Mouse (Mus musculus) layer of hippocampus, postnatal 36 days (tissue): ENCODE measurements around the gene Rps21. TPM values are rescaled to one million over a fixed set of nuclear protein-coding genes. Genes with fewer than 3 reads are reported as not detected.
A peak's percentile ranks its signal among the peaks of the same experiment; 100 is the strongest.

ENCODE experiments used
- DNase-seq, 2 experiments: peaks; one replicate each; pipeline ENCODE4 v3.0.0; 2022
- microRNA-seq, 2 experiments: library from miRNA; unstranded; fragments of <30 nt; microRNA quantifications; one replicate each; pipeline ENCODE4 v1.2.0; 2021
- total RNA-seq, 2 experiments: library from RNA; stranded (reverse); gene quantifications; 2 replicates each; pipeline ENCODE4 v1.2.3; 2021

The Rps21 gene
- total RNA-seq, 2 experiments from 2014 or later: 665 to 743 TPM

GRCm38 (mm10) chr2:180291566-180291965 lies 34.4 kb downstream of the Rps21 start:
- no peak for DNase-seq

- no peak for DNase-seq
These were observed 34.8 kb downstream of the Rps21 start for GRCm38 (mm10) chr2:180292026-180292425.

- DNase-seq: no peak
These were observed 35.7 kb downstream of the Rps21 start for GRCm38 (mm10) chr2:180292906-180293305.

- DNase-seq: no peak
These were observed 43.1 kb downstream of the Rps21 start for GRCm38 (mm10) chr2:180300252-180300651.

- DNase-seq: no peak
These were observed 43.6 kb downstream of the Rps21 start for GRCm38 (mm10) chr2:180300771-180301170.

GRCm38 (mm10) chr2:180302201-180302600 lies 45.0 kb downstream of the Rps21 start:
- no peak for DNase-seq

- DNase-seq: no peak
These were observed 46.3 kb downstream of the Rps21 start for GRCm38 (mm10) chr2:180303468-180303867.

- DNase-seq: no peak
These were observed 47.4 kb downstream of the Rps21 start for GRCm38 (mm10) chr2:180304554-180304953.

GRCm38 (mm10) chr2:180305490-180305889 lies 48.3 kb downstream of the Rps21 start:
- DNase-seq: no peak

GRCm38 (mm10) chr2:180306009-180306408 lies 48.8 kb downstream of the Rps21 start:
- no peak for DNase-seq

GRCm38 (mm10) chr2:180306423-180307168 lies 49.4 kb downstream of the Rps21 start:
- peak in 1 of 2 experiments; percentile 13 for DNase-seq

- DNase-seq: no peak
These were observed 50.5 kb downstream of the Rps21 start for GRCm38 (mm10) chr2:180307680-180308079.

Small RNA genes lying within 50 kb of the gene (microRNA-seq; reads per million reads assigned to microRNA genes)
- 0 to 0.21 reads per million in 2 experiments for gene Mir3091

Other genes starting within 250 kb of the Rps21 start
- gene Lsm14b, start 232.4 kb upstream of the Rps21 start, total RNA-seq: 100 to 1,000 TPM in 1 of 2 experiments, 10 to 100 TPM in 1; 97.5 to 105 TPM
- 100 to 1,000 TPM; 164 to 173 TPM for gene Psma7, start 214.9 kb upstream of the Rps21 start, total RNA-seq
- 10 to 100 TPM; 42.2 to 43.7 TPM for gene Ss18l1, start 214.9 kb upstream of the Rps21 start, total RNA-seq
- 10 to 100 TPM; 18.3 to 25.3 TPM for gene Mtg2, start 186.8 kb upstream of the Rps21 start, total RNA-seq
- 10 to 100 TPM; 42.8 to 44.2 TPM for gene Hrh3, start 152.9 kb upstream of the Rps21 start, total RNA-seq
- gene Osbpl2, start 138.1 kb upstream of the Rps21 start, total RNA-seq: 10 to 100 TPM; 46.0 to 46.8 TPM
- 100 to 1,000 TPM in 1 of 2 experiments, 10 to 100 TPM in 1; 96.9 to 103 TPM for gene Adrm1, start 85.9 kb upstream of the Rps21 start, total RNA-seq
- 10 to 100 TPM in 1 of 2 experiments, 1 to 10 TPM in 1; 6.5 to 11.0 TPM for gene Lama5, start 31.5 kb upstream of the Rps21 start, total RNA-seq
- gene Cables2, start 16.1 kb downstream of the Rps21 start, total RNA-seq: 10 to 100 TPM; 29.9 to 32.1 TPM
- not detected for gene Rbbp8nl, start 32.5 kb downstream of the Rps21 start, total RNA-seq
- gene Gata5, start 77.3 kb downstream of the Rps21 start, total RNA-seq: not detected
- 1 to 10 TPM in 1 of 2 experiments, under 1 TPM in 1; 0.87 to 2.6 TPM for gene Slco4a1, start 198.9 kb downstream of the Rps21 start, total RNA-seq
- 1 to 10 TPM; 2.5 to 3.3 TPM for gene Ntsr1, start 242.6 kb downstream of the Rps21 start, total RNA-seq